Mouse (Mus musculus) liver, postnatal 0 days (tissue): ENCODE results near the gene Fads1. TPM values are rescaled to one million over a fixed set of nuclear protein-coding genes. Genes with fewer than 3 reads are reported as not detected.

ENCODE experiments used
- ATAC-seq: fragments of 200-750 bp; cut with Nextera tagmentation; 2 replicates; pipeline ENCODE4 v1.8.0; 2017; ENCODE audit warnings: mild to moderate bottlenecking, moderate library complexity
- DNase-seq: peaks from one replicate; pipeline ENCODE4 v3.0.0-alpha.2; 2016
- H3K27ac ChIP-seq: fragments of 300-500 bp; sonication (generic); 2 replicates; pipeline ENCODE4 v1.5.1; 2014; ENCODE audit warnings: antibody characterized with exemption, moderate library complexity, mild to moderate bottlenecking, low read depth
- H3K27me3 ChIP-seq: fragments of 300-500 bp; sonication (generic); 2 replicates; pipeline ENCODE4 v1.6.1; 2014; ENCODE audit warnings: low read length, control low read depth, mixed read lengths; ENCODE audit not compliant: insufficient read depth
- H3K36me3 ChIP-seq: fragments of 300-500 bp; sonication (generic); replicated peaks from 2 replicates; pipeline ENCODE4 v1.6.1; 2014; ENCODE audit warnings: mild to moderate bottlenecking, control low read depth, low read length, moderate library complexity, mixed read lengths; ENCODE audit not compliant: insufficient read depth
- H3K4me1 ChIP-seq: fragments of 300-500 bp; sonication (generic); 2 replicates; pipeline ENCODE4 v1.6.1; 2014; ENCODE audit warnings: antibody characterized with exemption, mild to moderate bottlenecking, control low read depth; ENCODE audit not compliant: insufficient read depth
- H3K4me2 ChIP-seq: fragments of 300-500 bp; sonication (generic); 2 replicates; pipeline ENCODE4 v1.6.1; 2014; ENCODE audit warnings: low read depth, mild to moderate bottlenecking, low read length, moderate library complexity, mixed read lengths
- H3K4me3 ChIP-seq: fragments of 300-500 bp; sonication (generic); 2 replicates; pipeline ENCODE4 v1.5.1; 2014; ENCODE audit warnings: low read depth, low read length
- H3K9ac ChIP-seq: fragments of 300-500 bp; sonication (generic); replicated peaks from 2 replicates; pipeline ENCODE4 v1.6.1; 2014; ENCODE audit warnings: mild to moderate bottlenecking, moderate library complexity
- H3K9me3 ChIP-seq: fragments of 300-500 bp; sonication (generic); 2 replicates; pipeline ENCODE4 v1.6.1; 2016; ENCODE audit warnings: mild to moderate bottlenecking, control low read depth, low read length, mixed read lengths
- CTCF ChIP-seq: sonication (generic); IDR thresholded peaks from 2 replicates; pipeline ENCODE4 v1.5.1; 2016; ENCODE audit warnings: antibody characterized with exemption, low read depth
- EP300 ChIP-seq: IDR thresholded peaks from 2 replicates; pipeline ENCODE4 v1.6.1; 2016; ENCODE audit warnings: antibody characterized with exemption, low read depth, mild to moderate bottlenecking
- WGBS: fragments of 180-500 bp; shearing (Covaris S2); extraction: QIAGEN DNeasy Blood & Tissue Kit; methylation state at CpG from one replicate; pipeline ENCODE4 v1.1.7; 2014; ENCODE audit not compliant: insufficient replicate concordance; 5-methylcytosine and 5-hydroxymethylcytosine counted together
- polyA plus RNA-seq: library from polyadenylated mRNA; unstranded; fragments of >200 nt; fragmentation: Nextera tagmentation; extraction: Ambion mirVana; gene quantifications from 2 replicates; pipeline ENCODE4 v1.2.1, GENCODE M21; 2015

The Fads1 gene
- polyA plus RNA-seq, 1 experiment from 2014 or later: 97.1 TPM

GRCm38 (mm10) chr19:10232327-10233017 lies 49.8 kb downstream of the Fads1 start:
- DNase-seq (no peak), ATAC-seq (no peak)
- no peaks in the 10 kb centered on the region for H3K9me3 ChIP-seq
- H3K4me3 ChIP-seq: no peak overlapping the region
- H3K36me3 ChIP-seq: no peaks in the 10 kb centered on the region
- no peak overlapping the region for H3K4me2 ChIP-seq
- TF ChIP-seq CTCF (no peak), EP300 (no peak)
- no peak overlapping the region for H3K9ac ChIP-seq
- WGBS: 61% methylated on average over 9 of the region's 9 CpGs
- H3K27ac ChIP-seq: no peak overlapping the region
- no peaks in the 10 kb centered on the region for H3K27me3 ChIP-seq
- H3K4me1 ChIP-seq: peaks cover 10% of the 10 kb centered on the region

- H3K27me3 ChIP-seq: no peaks in the 10 kb centered on the region
- H3K36me3 ChIP-seq: no peaks in the 10 kb centered on the region
- TF ChIP-seq EP300 (no peak), CTCF (no peak)
- H3K27ac ChIP-seq: peak overlapping the region; percentile 77
- no peak overlapping the region for H3K4me3 ChIP-seq
- peak; percentile 77 for DNase-seq
- H3K9me3 ChIP-seq: no peaks in the 10 kb centered on the region
- no peak overlapping the region for H3K9ac ChIP-seq
- H3K4me2 ChIP-seq: peak overlapping the region; percentile 47
- peak; percentile 89 for ATAC-seq
- peaks cover 25% of the 10 kb centered on the region for H3K4me1 ChIP-seq
- 57% methylated on average over 9 of the region's 9 CpGs for WGBS
These were observed 53.3 kb downstream of the Fads1 start for GRCm38 (mm10) chr19:10235784-10236565.

- Histone ChIP-seq H3K36me3 (no peaks in the 10 kb centered on the region), H3K9ac (no peak overlapping the region), H3K4me1 (peaks cover 25% of the 10 kb centered on the region), H3K4me2 (0 out of 2 replicates have a peak overlapping the region, but pooled peaks have one; percentile 7), H3K27me3 (no peaks in the 10 kb centered on the region), H3K27ac (no peak overlapping the region), H3K4me3 (no peak overlapping the region), H3K9me3 (no peaks in the 10 kb centered on the region)
- TF ChIP-seq CTCF: no peak
- TF ChIP-seq EP300: no peak
- ATAC-seq: no peak
- WGBS: 43% methylated on average over 3 of the region's 3 CpGs
- DNase-seq: no peak
These were observed 55.8 kb downstream of the Fads1 start for GRCm38 (mm10) chr19:10238477-10238876.

- H3K4me2 ChIP-seq: peak overlapping the region; percentile 86
- no peaks in the 10 kb centered on the region for H3K9me3 ChIP-seq
- H3K9ac ChIP-seq: peak overlapping the region; percentile 55
- no peaks in the 10 kb centered on the region for H3K27me3 ChIP-seq
- H3K4me3 ChIP-seq: peak overlapping the region; percentile 48; the same call in 1 of the 2 replicates
- peaks cover 25% of the 10 kb centered on the region for H3K4me1 ChIP-seq
- ATAC-seq: no peak
- 26% methylated on average over 2 of the region's 2 CpGs for WGBS
- no peaks in the 10 kb centered on the region for H3K36me3 ChIP-seq
- no peak overlapping the region for H3K27ac ChIP-seq
- TF ChIP-seq EP300 (no peak), CTCF (no peak)
- no peak for DNase-seq
These were observed 56.7 kb downstream of the Fads1 start for GRCm38 (mm10) chr19:10239419-10239818.

- H3K4me2 ChIP-seq: peak overlapping the region; percentile 86
- H3K9me3 ChIP-seq: no peaks in the 10 kb centered on the region
- ATAC-seq (peak; percentile 20), DNase-seq (no peak)
- H3K36me3 ChIP-seq: no peaks in the 10 kb centered on the region
- 2% methylated on average over 26 of the region's 26 CpGs for WGBS
- peak overlapping the region; percentile 2; the same call in 1 of the 2 replicates for H3K27ac ChIP-seq
- peaks cover 20% of the 10 kb centered on the region for H3K4me1 ChIP-seq
- TF ChIP-seq CTCF (no peak), EP300 (no peak)
- no peaks in the 10 kb centered on the region for H3K27me3 ChIP-seq
- peak overlapping the region; percentile 48 for H3K4me3 ChIP-seq
- H3K9ac ChIP-seq: peak overlapping the region; percentile 55
These were observed 57.4 kb downstream of the Fads1 start for GRCm38 (mm10) chr19:10239975-10240653.
